In the genomic region with DNA sequence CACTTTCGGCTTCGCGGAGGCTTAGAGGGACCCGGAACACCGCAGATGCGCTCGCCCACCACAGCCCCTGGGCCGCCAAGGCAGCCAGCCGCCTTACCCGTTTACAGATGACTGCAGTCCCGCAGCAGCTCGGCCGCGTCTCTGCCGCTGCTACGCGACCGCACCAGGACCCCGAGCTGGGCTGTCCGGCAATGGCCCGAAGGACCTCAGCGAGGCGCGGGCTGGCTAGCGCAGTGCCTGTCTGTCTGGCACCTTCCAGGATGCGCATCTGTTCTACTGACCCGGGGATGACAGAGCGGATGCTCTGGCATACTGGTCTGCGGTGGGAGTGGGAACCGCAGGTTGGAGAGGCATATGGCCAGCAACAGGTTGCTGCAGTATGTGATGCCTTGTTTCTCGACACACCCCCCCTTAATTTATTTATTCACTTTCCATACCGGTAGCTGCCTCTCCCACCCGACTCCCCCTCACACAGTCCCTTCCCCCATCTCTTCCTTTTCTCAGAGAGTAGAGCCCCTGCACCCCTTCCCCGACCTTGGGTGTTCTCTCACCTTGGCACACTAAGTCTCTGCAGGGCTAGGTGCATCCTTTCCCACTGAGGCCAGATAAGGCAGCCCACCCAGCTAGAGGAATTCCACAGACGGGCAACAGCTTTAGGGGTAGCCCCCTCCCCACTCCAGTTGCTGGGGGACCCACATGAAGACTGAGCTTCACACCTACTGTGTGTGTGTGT, we compare ENCODE assay signal across 8 mouse cellular contexts. TPM values are rescaled to one million over a fixed set of nuclear protein-coding genes. Genes with fewer than 3 reads are reported as not detected.
A peak's percentile ranks its signal among the peaks of the same experiment; 100 is the strongest.
DNase-seq lines count a peak whose midpoint lies in the region; ATAC-seq and TF ChIP-seq lines count a peak whose summit lies in the region.

Gene Rabl2 (minus strand): TSS at position 201 of the 733 bp plus-strand sequence.

- H3K4me2 ChIP-seq in heart, embryonic 12.5 days, result peak within 1 kb of the TSS; percentile 89
- peak within 1 kb of the TSS; percentile 82 for H3K4me2 ChIP-seq in kidney, postnatal 0 days (ENCODE audit: low read length)
- H3K4me2 ChIP-seq in liver, embryonic 11.5 days, result peak within 1 kb of the TSS; percentile 82
- H3K4me2 ChIP-seq in stomach, embryonic 14.5 days (replicated peaks; ENCODE audit: low read depth, low read length), result peak within 1 kb of the TSS; percentile 74

- H3K9ac ChIP-seq in heart, embryonic 12.5 days, result peak within 1 kb of the TSS; percentile 84
- H3K9ac ChIP-seq in kidney, postnatal 0 days (ENCODE audit: low read depth, low read length), result peak within 1 kb of the TSS; percentile 77
- H3K9ac ChIP-seq in liver, embryonic 11.5 days (ENCODE audit: low read depth, low read length), result peak within 1 kb of the TSS; percentile 67
- peak within 1 kb of the TSS; percentile 67 for H3K9ac ChIP-seq in stomach, embryonic 14.5 days (replicated peaks; ENCODE audit: low read depth, low read length)

- WGBS in heart, embryonic 12.5 days, result under 1% methylated on average over 35 of the region's 35 CpGs
- WGBS in kidney, postnatal 0 days, result under 1% methylated on average over 35 of the region's 35 CpGs
- under 1% methylated on average over 35 of the region's 35 CpGs for WGBS in liver, embryonic 11.5 days
- 1% methylated on average over 35 of the region's 35 CpGs for WGBS in stomach, embryonic 14.5 days

- H3K4me1 ChIP-seq in heart, embryonic 12.5 days (replicated peaks), result peaks cover 4% of the 10 kb centered on the region
- peaks cover 6% of the 10 kb centered on the region; the same call in 1 of the 2 replicates for H3K4me1 ChIP-seq in kidney, postnatal 0 days (replicated peaks; ENCODE audit: insufficient read depth, low read length)
- H3K4me1 ChIP-seq in liver, embryonic 11.5 days (replicated peaks; ENCODE audit: control insufficient read depth, insufficient read depth, low read length), result peaks cover 2% of the 10 kb centered on the region; the same call in 1 of the 2 replicates
- 0 out of 2 replicates have a peak, but pooled peaks cover 9% of the 10 kb centered on the region for H3K4me1 ChIP-seq in stomach, embryonic 14.5 days (ENCODE audit: control insufficient read depth, insufficient read depth, low read length)

- no peak within 1 kb of the TSS for H3K27ac ChIP-seq in heart, embryonic 12.5 days (ENCODE audit: poor library complexity, severe bottlenecking)
- H3K27ac ChIP-seq in kidney, postnatal 0 days, result no peak within 1 kb of the TSS
- no peak within 1 kb of the TSS for H3K27ac ChIP-seq in liver, embryonic 11.5 days (ENCODE audit: low read depth, low read length)
- H3K27ac ChIP-seq in stomach, embryonic 14.5 days (ENCODE audit: low read length), result no peak within 1 kb of the TSS

- peak within 1 kb of the TSS; percentile 92 for H3K4me3 ChIP-seq in heart, embryonic 12.5 days
- H3K4me3 ChIP-seq in kidney, postnatal 0 days (replicated peaks; ENCODE audit: low read depth, low read length), result peak within 1 kb of the TSS; percentile 83
- H3K4me3 ChIP-seq in liver, embryonic 11.5 days (ENCODE audit: low read depth, low read length), result peak within 1 kb of the TSS; percentile 84
- H3K4me3 ChIP-seq in stomach, embryonic 14.5 days (ENCODE audit: low read depth, low read length), result peak within 1 kb of the TSS; percentile 84

- no peaks in the 10 kb centered on the region for H3K27me3 ChIP-seq in heart, embryonic 12.5 days (replicated peaks)
- H3K27me3 ChIP-seq in kidney, postnatal 0 days (ENCODE audit: insufficient read depth, low read length), result no peaks in the 10 kb centered on the region
- no peaks in the 10 kb centered on the region for H3K27me3 ChIP-seq in liver, embryonic 11.5 days (replicated peaks; ENCODE audit: control insufficient read depth, insufficient read depth, low read length)
- no peaks in the 10 kb centered on the region for H3K27me3 ChIP-seq in stomach, embryonic 14.5 days (ENCODE audit: control insufficient read depth, insufficient read depth, low read length)

- DNase-seq in CD4-positive helper T cell, adult 2 months (ENCODE audit: low read depth, low spot score), result peak; percentile 67
- DNase-seq in brain, embryonic 18.5 days (ENCODE audit: low read depth, low spot score), result peak; percentile 66
- peak; percentile 94 for DNase-seq in kidney, postnatal 0 days (ENCODE audit: low spot score)
- peak; percentile 86 for DNase-seq in liver, embryonic 11.5 days (ENCODE audit: low spot score)
- DNase-seq in naive thymus-derived CD4-positive, alpha-beta T cell, adult 2 months (ENCODE audit: low read depth), result peak; percentile 55

- no peak; the same call in 1 of the 2 replicates for TF ChIP-seq CTCF in kidney, postnatal 0 days (IDR thresholded peaks at IDR 0.05; ENCODE audit: low read depth)

- H3K36me3 ChIP-seq in heart, embryonic 12.5 days, result no peaks in the 10 kb centered on the region
- H3K36me3 ChIP-seq in kidney, postnatal 0 days (ENCODE audit: insufficient read depth, low read length), result 0 out of 2 replicates have a peak, but pooled peaks cover 3% of the 10 kb centered on the region
- H3K36me3 ChIP-seq in liver, embryonic 11.5 days (ENCODE audit: control insufficient read depth, insufficient read depth, low read length), result no peaks in the 10 kb centered on the region
- H3K36me3 ChIP-seq in stomach, embryonic 14.5 days (ENCODE audit: control insufficient read depth, insufficient read depth, low read length), result peaks cover 4% of the 10 kb centered on the region

- peak; percentile 78 for ATAC-seq in erythroid progenitor cell, adult 5-6 weeks (replicated peaks; ENCODE audit: low FRiP score, poor library complexity, severe bottlenecking)
- ATAC-seq in heart, embryonic 12.5 days (ENCODE audit: insufficient number of reproducible peaks, low FRiP score), result peak; percentile 91
- peak; percentile 93 for ATAC-seq in kidney, postnatal 0 days (replicated peaks; ENCODE audit: low FRiP score, low read depth)
- peak; percentile 95 for ATAC-seq in liver, embryonic 11.5 days (replicated peaks; ENCODE audit: low FRiP score)
- ATAC-seq in stomach, embryonic 14.5 days (ENCODE audit: insufficient number of reproducible peaks, insufficient read depth, low FRiP score, low read depth), result peak; percentile 92

- no peaks in the 10 kb centered on the region for H3K9me3 ChIP-seq in heart, embryonic 12.5 days (replicated peaks)
- no peaks in the 10 kb centered on the region for H3K9me3 ChIP-seq in kidney, postnatal 0 days (replicated peaks; ENCODE audit: low read length)
- no peaks in the 10 kb centered on the region for H3K9me3 ChIP-seq in liver, embryonic 11.5 days (ENCODE audit: control insufficient read depth, low read length)
- no peaks in the 10 kb centered on the region for H3K9me3 ChIP-seq in stomach, embryonic 14.5 days (ENCODE audit: control insufficient read depth, low read depth, low read length)

RNA-seq across cellular contexts. Expression of gene Rabl2, which starts in this region (rescaled TPM):
- not detected in 2 replicates for total RNA-seq in erythroid progenitor cell, adult 5-6 weeks (2015; ENCODE audit: low replicate concordance)
- 4.4 TPM in 1 of 2 replicates, not detected in the other for total RNA-seq in erythroid progenitor cell, adult 5-6 weeks (2017; ENCODE audit: low replicate concordance)
- polyA plus RNA-seq in heart, embryonic 12.5 days (2016; fragmentation: Nextera tagmentation; extraction: Ambion mirVana), result 20.3 and 21.1 TPM in 2 replicates
- polyA plus RNA-seq in kidney, postnatal 0 days (2015; fragmentation: Nextera tagmentation; extraction: Ambion mirVana), result 38.0 and 39.8 TPM in 2 replicates
- 24.8 and 27.1 TPM in 2 replicates for polyA plus RNA-seq in liver, embryonic 11.5 days (2014; fragmentation: Nextera tagmentation; extraction: Ambion mirVana)
- polyA plus RNA-seq in stomach, embryonic 14.5 days (2014; fragmentation: Nextera tagmentation; extraction: Ambion mirVana), result 52.6 and 52.8 TPM in 2 replicates
